Mouse (Mus musculus): ENCODE results near the gene Tst.

Gene Tst

GRCm38 (mm10) chr15:78431541-78432121, 25.9 kb upstream of the Tst start:
- in situ Hi-C loops (cut with MboI; ENCODE audit: unreplicated experiment in 2 of 2): loop anchor here (10.0 to 25.0 kb wide), 2 partner anchors 247 to 306 kb away; no protein-coding TSS in a partner anchor

GRCm38 (mm10) chr15:78430874-78431273, 25.2 kb upstream of the Tst start:
- in situ Hi-C loops (cut with MboI; ENCODE audit: unreplicated experiment in 2 of 2): loop anchor here (10.0 to 25.0 kb wide), 2 partner anchors 246 to 306 kb away; no protein-coding TSS in a partner anchor

DNA sequence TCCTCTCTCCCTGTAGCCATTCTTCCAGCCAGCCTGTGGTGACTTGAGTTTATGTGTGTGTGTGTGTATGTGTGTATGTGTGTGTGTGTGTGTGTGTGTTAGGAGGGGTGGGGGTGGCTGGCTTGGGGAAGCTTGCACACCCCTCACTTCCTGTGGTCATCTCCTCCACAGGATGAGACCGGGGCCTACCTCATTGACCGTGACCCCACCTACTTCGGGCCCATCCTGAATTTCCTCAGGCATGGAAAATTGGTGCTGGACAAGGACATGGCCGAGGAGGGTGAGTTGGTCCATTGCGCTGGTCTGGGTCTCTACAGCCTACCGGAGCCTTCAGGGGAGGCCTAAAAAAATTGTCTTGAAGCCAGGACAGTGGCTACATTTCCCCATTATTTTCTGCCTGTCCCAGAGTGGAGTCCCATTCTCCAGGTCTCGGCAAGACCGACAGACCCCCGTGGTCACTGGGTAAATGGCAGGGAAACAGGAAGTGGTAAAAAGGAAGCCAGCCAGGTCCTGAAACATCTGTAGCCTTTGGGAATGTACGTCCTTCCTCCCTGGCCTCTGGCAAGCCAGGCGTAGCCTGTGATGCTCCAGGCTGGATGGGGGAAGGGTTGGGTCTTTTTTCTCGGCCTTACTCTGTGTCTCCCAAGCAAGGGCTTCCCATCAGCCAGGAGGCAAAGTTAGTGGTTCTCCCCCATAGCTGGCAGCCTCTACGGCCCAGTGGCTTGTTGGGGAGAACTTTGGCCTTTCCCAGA, 24.3 kb upstream of the Tst start:
- in situ Hi-C loops (cut with MboI; ENCODE audit: unreplicated experiment in 2 of 2): loop anchor here (10.0 to 25.0 kb wide), 2 partner anchors 245 to 307 kb away; no protein-coding TSS in a partner anchor

DNA sequence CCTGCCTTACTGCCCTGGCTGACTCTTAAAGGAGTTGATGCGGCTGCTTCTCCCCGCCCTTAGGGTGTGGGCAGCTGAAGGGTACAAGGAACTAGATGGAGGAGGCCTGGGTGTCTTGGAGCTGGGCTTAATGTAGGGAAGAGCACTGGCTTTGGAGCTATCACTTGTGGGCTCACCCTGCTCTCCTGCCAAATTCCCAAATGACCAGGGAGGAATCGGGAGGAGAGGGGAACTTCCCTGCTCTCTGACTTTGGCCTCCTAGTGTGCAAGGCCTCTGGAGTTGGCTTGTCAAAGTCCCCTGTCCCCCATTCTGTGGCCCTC, 23.4 kb upstream of the Tst start:
- in situ Hi-C loops (cut with MboI; ENCODE audit: unreplicated experiment in 2 of 2): loop anchor here in 1 of 2 experiments (25.0 kb wide), 1 partner anchor 308 kb away; no protein-coding TSS in a partner anchor

GRCm38 (mm10) chr15:78428391-78429138, 22.9 kb upstream of the Tst start, which contains the start of gene Kctd17:
TSS of gene Kctd17 (plus strand) at chr15:78428564.
- in situ Hi-C loops (cut with MboI; ENCODE audit: unreplicated experiment in 2 of 2): loop anchor here in 1 of 2 experiments (25.0 kb wide), 1 partner anchor 309 kb away; no protein-coding TSS in a partner anchor

DNA sequence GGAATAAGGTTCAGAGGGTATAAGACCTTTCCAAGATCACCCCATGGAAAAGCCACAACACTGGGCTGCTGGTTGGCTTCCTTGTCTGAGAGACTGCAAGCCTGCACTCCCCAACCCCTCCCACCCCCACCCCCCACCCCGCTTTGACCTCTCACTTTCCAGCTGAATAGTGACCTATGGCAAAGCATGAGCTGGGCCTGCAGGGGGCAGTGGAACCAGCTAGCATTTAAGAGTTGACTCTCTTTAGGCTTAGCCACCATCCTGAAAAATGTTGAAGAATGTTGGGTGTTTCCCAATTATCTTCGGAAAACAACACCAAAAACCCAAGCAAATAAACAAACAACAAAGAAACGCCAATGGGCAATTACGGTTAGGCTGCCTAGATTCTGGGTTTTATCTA, 19.5 kb upstream of the Tst start:
- in situ Hi-C loops (cut with MboI; ENCODE audit: unreplicated experiment in 2 of 2): loop anchor here in 1 of 2 experiments (25.0 kb wide), 1 partner anchor 312 kb away; no protein-coding TSS in a partner anchor

GRCm38 (mm10) chr15:78424507-78424906, 18.8 kb upstream of the Tst start:
- in situ Hi-C loops (cut with MboI; ENCODE audit: unreplicated experiment in 2 of 2): no loop called here

DNA sequence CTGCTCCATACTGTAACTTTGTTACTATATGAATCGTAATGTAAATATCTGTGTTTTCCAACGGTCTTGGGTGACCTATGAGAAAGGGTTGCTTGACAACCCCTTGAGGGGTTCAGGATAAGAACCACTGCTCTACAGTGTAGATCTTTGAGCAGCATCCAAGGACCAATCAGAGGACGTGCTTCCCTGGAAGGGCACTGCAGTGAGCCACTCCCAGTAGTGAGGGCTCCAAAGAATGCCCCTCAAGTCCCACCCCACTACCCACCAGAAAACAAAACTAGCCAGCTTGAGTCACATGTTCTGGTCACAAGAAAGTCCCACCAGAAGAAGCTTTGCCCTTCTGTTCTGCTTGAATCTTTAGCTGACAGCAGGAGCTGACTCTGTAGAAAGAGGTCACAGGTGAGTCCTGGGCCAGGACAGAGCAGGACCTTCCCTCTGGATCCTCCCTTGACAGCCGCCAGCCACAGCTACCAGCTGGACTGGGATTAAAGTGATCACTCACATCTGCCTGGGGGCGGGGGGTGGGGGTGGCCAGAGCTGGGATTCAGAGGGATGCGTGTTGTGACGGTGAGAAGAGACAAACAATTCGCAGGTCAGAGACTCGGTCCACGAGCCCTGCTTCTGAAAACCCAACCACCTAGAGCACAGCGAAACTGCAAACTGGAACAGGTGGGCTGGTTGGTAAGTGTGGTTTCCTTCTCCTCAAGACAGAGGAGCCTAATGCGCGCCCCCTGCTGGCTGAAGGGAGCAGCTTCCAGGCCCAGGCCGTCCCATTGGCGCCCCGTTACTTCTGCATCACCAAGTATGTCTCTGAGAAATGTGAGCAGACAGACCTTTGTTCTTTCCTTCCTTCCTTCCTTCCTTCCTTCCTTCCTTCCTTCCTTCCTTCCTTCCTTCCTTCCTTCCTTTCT, 16.6 kb upstream of the Tst start:
- in situ Hi-C loops (cut with MboI; ENCODE audit: unreplicated experiment in 2 of 2): no loop called here

GRCm38 (mm10) chr15:78420395-78420794, 14.7 kb upstream of the Tst start:
- in situ Hi-C loops (cut with MboI; ENCODE audit: unreplicated experiment in 2 of 2): no loop called here

DNA sequence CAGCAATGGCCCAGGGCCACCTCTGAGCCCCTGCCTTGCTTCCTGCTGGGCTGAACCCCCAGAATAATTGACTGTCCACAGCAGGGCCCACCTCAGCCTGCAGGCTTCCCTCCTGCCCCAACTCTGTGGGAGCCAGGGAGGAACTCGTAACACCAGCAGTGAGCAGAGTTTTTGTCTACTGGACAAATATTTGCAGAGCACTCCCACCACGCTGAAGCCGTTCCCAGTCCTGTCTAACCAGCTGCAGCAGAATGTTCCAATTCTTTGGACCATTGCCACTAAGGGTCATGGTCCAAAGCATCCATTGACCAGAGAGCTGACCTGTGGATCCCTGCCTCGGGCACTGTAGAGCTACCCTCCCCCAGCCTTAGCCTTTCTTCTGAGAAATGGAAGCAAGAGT, 11.2 kb upstream of the Tst start:
- in situ Hi-C loops (cut with MboI; ENCODE audit: unreplicated experiment in 2 of 2): no loop called here

DNA sequence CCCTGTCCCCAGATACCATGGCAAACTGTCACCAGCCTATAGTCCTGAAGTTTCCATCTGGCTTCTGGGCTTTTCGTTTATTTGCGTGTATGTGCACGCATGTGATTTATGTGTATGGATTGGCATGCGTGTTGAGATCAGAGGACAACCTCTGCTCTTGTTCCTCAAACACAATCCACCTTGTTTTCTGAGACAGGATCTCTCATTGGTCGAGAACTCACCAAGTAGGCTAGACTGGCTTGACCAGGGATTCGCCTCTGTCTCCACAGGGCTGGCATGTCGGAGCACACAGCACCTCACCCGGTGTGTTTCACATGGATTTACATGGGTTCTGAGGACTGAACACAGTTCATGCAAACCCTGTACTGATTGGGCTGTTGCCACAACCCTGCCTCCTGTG, 8.4 kb upstream of the Tst start:
- in situ Hi-C loops (cut with MboI; ENCODE audit: unreplicated experiment in 2 of 2): no loop called here

DNA sequence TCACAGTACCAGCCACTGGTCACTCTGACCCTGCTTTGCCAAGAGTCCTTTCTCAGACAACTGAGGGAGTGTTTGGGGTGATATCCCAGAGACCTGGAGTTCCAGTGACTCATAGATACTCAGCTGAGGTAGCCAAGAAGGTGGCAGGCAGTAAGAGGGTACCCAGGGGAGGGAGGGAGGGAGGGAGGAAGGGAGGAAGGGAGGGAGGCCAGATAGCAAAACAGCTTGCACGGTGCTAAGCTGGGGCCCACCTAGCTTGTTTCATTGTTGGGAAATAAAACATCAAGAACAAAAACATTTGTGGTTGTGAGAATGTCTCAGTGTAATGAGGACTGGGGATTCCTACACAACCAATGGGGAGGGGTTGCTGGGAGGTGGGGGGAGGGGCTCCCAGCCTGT, 8.0 kb upstream of the Tst start:
- in situ Hi-C loops (cut with MboI; ENCODE audit: unreplicated experiment in 2 of 2): no loop called here

- in situ Hi-C loops (cut with MboI; ENCODE audit: unreplicated experiment in 2 of 2): no loop called here
These were observed 7.5 kb upstream of the Tst start for GRCm38 (mm10) chr15:78413083-78413718.

GRCm38 (mm10) chr15:78409570-78410052, 3.9 kb upstream of the Tst start:
- in situ Hi-C loops (cut with MboI; ENCODE audit: unreplicated experiment in 2 of 2): no loop called here

- in situ Hi-C loops (cut with MboI; ENCODE audit: unreplicated experiment in 2 of 2): no loop called here
These were observed 707 bp upstream of the Tst start, which contains the start of gene Mpst for GRCm38 (mm10) chr15:78406293-78406934. TSS of gene Mpst (plus strand) at chr15:78406416.

GRCm38 (mm10) chr15:78405098-78405497, 609 bp downstream of the Tst start:
- in situ Hi-C loops (cut with MboI; ENCODE audit: unreplicated experiment in 2 of 2): no loop called here

DNA sequence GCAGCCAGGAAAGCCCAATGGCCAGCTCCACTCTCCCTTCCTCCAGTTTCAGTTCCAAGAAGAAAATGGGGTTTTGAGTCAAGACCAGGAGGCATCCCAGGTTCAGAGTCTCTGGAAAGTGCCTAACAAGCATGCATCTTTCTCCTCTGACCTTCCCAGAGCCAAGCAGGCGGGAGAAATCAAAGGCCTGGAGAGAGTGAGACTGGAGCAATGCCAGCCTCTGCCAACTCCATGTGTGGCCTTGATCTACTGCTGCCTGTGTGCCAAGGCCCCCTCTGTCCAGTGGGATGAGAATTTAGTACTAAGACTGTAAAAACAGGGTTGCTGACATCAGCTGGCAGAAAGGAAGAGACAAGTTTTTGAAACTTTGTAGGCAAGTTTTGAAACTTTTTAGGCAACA, 1.8 kb downstream of the Tst start:
- in situ Hi-C loops (cut with MboI; ENCODE audit: unreplicated experiment in 2 of 2): no loop called here

- in situ Hi-C loops (cut with MboI; ENCODE audit: unreplicated experiment in 2 of 2): no loop called here
These were observed 2.4 kb downstream of the Tst start for GRCm38 (mm10) chr15:78403301-78403741.

DNA sequence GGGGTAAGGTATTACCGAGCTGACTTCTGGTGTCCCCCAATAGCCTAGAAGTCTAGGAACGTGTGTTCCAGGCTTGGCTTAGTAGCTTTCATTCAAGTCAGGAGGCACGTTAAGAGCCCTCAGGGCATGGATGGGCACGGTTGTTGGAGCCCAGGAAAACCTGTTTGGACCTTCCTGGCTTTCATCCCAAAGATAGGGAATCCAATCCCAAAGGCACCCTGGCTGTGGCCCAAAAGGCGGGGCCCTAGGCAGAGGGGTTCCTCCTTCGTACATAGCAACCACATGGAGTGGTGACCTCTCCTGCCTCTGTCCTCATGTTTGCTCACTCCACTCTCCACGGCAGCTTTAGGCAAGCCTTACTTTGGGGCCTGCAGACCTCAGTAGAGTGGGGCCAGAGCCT, 3.3 kb downstream of the Tst start:
- in situ Hi-C loops (cut with MboI; ENCODE audit: unreplicated experiment in 2 of 2): no loop called here

Data from v-Abl transformed pro-B cells (cell line).